Mouse (Mus musculus) embryonic facial prominence, embryonic 14.5 days (tissue): Measurements from ENCODE around the gene Gm11084. TPM values are rescaled to one million over a fixed set of nuclear protein-coding genes. Genes with fewer than 3 reads are reported as not detected.
"Not testable (repeated sequence)": the region's sequence is repeated elsewhere in the genome, so short reads cannot be mapped to it uniquely, and the experiment has no call there.

ENCODE experiments used
- ATAC-seq: fragments of 200-750 bp; cut with Nextera tagmentation; 2 replicates; pipeline ENCODE4 v1.8.0; 2017; ENCODE audit warnings: low read depth, moderate number of reproducible peaks, moderate TSS enrichment
- DNase-seq: peaks from one replicate; pipeline ENCODE4 v3.0.0-alpha.2; 2015; ENCODE audit warnings: low spot score
- H3K27ac ChIP-seq: fragments of 300-500 bp; sonication (generic); replicated peaks from 2 replicates; pipeline ENCODE4 v1.5.1; 2014; ENCODE audit warnings: low read depth, mild to moderate bottlenecking, low read length, moderate library complexity
- H3K27me3 ChIP-seq: fragments of 300-500 bp; sonication (generic); replicated peaks from 2 replicates; pipeline ENCODE4 v1.6.1; 2014; ENCODE audit warnings: low read length; ENCODE audit not compliant: control insufficient read depth, insufficient read depth
- H3K36me3 ChIP-seq: fragments of 300-500 bp; sonication (generic); 2 replicates; pipeline ENCODE4 v1.6.1; 2014; ENCODE audit warnings: low read length, mixed read lengths; ENCODE audit not compliant: control insufficient read depth, insufficient read depth
- H3K4me1 ChIP-seq: fragments of 300-500 bp; sonication (generic); 2 replicates; pipeline ENCODE4 v1.6.1; 2014; ENCODE audit warnings: antibody characterized with exemption, low read length; ENCODE audit not compliant: control insufficient read depth, insufficient read depth
- H3K4me2 ChIP-seq: fragments of 300-500 bp; sonication (generic); 2 replicates; pipeline ENCODE4 v1.6.1; 2014; ENCODE audit warnings: low read depth, mild to moderate bottlenecking, low read length, moderate library complexity, mixed read lengths
- H3K4me3 ChIP-seq: fragments of 300-500 bp; sonication (generic); 2 replicates; pipeline ENCODE4 v1.5.1; 2014; ENCODE audit warnings: low read depth, mild to moderate bottlenecking, low read length
- H3K9ac ChIP-seq: fragments of 300-500 bp; sonication (generic); 2 replicates; pipeline ENCODE4 v1.6.1; 2014; ENCODE audit warnings: low read depth, mild to moderate bottlenecking, low read length, moderate library complexity, mixed read lengths
- H3K9me3 ChIP-seq: fragments of 300-500 bp; sonication (generic); 2 replicates; pipeline ENCODE4 v1.6.1; 2016; ENCODE audit warnings: low read length; ENCODE audit not compliant: control insufficient read depth
- WGBS: fragments of 180-500 bp; shearing (Covaris S2); extraction: QIAGEN DNeasy Blood & Tissue Kit; methylation state at CpG from one replicate; pipeline ENCODE4 v1.1.7; 2014; 5-methylcytosine and 5-hydroxymethylcytosine counted together
- polyA plus RNA-seq: library from polyadenylated mRNA; unstranded; fragments of >200 nt; fragmentation: Nextera tagmentation; extraction: Ambion mirVana; gene quantifications from 2 replicates; pipeline ENCODE4 v1.2.1, GENCODE M21; 2014

The Gm11084 gene
- polyA plus RNA-seq, 1 experiment from 2014 or later, result not detected

DNA sequence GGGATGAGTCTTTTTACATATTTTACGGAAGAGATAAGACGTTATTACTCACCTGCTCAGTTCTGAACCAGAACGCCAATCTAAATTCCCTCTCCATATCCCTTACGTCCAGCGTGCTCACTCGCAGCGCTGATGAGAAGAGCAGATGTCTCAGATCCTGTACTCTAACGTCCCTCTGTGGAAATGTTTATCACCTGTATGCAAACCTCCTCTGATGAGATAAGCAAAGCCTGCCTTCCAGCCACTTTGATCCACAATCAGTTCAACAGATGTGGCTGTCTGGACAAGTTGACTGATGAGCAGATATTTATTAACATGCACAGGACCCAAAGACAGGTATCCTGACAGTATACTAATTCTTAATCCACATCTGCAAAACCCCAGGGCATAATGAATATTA, 13.7 kb upstream of the Gm11084 start:
- no peak for ATAC-seq
- Histone ChIP-seq H3K9ac (no peak overlapping the region), H3K27me3 (no peaks in the 10 kb centered on the region), H3K36me3 (no peaks in the 10 kb centered on the region), H3K4me1 (peaks cover 32% of the 10 kb centered on the region), H3K4me2 (no peak overlapping the region), H3K4me3 (no peak overlapping the region), H3K9me3 (no peaks in the 10 kb centered on the region), H3K27ac (no peak overlapping the region)
- 64% methylated on average over 8 of the region's 8 CpGs for WGBS
- no peak for DNase-seq

- peak overlapping the region; percentile 31; the same call in 1 of the 2 replicates for H3K27ac ChIP-seq
Observed at GRCm38 (mm10) chr2:72997586-72997985, 11.1 kb upstream of the Gm11084 start.

GRCm38 (mm10) chr2:72996808-72997378, 10.4 kb upstream of the Gm11084 start:
- H3K27me3 ChIP-seq, result no peaks in the 10 kb centered on the region
- no peaks in the 10 kb centered on the region for H3K9me3 ChIP-seq
- H3K9ac ChIP-seq, result no peak overlapping the region
- 44% methylated on average over 9 of the region's 9 CpGs for WGBS
- 0 out of 2 replicates have a peak overlapping the region, but pooled peaks have one; percentile 18 for H3K4me2 ChIP-seq
- peaks cover 13% of the 10 kb centered on the region for H3K4me1 ChIP-seq
- peak overlapping the region; percentile 84 for H3K27ac ChIP-seq
- DNase-seq, result peak; percentile 89
- no peak overlapping the region for H3K4me3 ChIP-seq
- peak; percentile 79 for ATAC-seq
- H3K36me3 ChIP-seq, result no peaks in the 10 kb centered on the region

More at GRCm38 (mm10) chr2:72997586-72997985, 11.1 kb upstream of the Gm11084 start:
- ATAC-seq (no peak), DNase-seq (no peak)
- H3K27me3 ChIP-seq, result no peaks in the 10 kb centered on the region
- H3K4me2 ChIP-seq, result no peak overlapping the region
- peaks cover 13% of the 10 kb centered on the region for H3K4me1 ChIP-seq
- H3K36me3 ChIP-seq, result no peaks in the 10 kb centered on the region
- H3K9ac ChIP-seq, result no peak overlapping the region
- no peaks in the 10 kb centered on the region for H3K9me3 ChIP-seq
- no peak overlapping the region for H3K4me3 ChIP-seq
- 84% methylated on average over 4 of the region's 4 CpGs for WGBS

- Histone ChIP-seq H3K9ac (no peak overlapping the region), H3K4me3 (no peak overlapping the region), H3K4me2 (peak overlapping the region; percentile 13), H3K36me3 (no peaks in the 10 kb centered on the region), H3K9me3 (no peaks in the 10 kb centered on the region), H3K4me1 (peaks cover 13% of the 10 kb centered on the region), H3K27ac (peak overlapping the region; percentile 84), H3K27me3 (no peaks in the 10 kb centered on the region)
- peak; percentile 95 for DNase-seq
- WGBS, result 15% methylated on average over 9 of the region's 9 CpGs
- peak; percentile 92 for ATAC-seq
Observed at GRCm38 (mm10) chr2:72995346-72996097, 9.0 kb upstream of the Gm11084 start.

- WGBS, result 63% methylated on average over 2 of the region's 2 CpGs
- Histone ChIP-seq H3K27me3 (no peaks in the 10 kb centered on the region), H3K9me3 (peaks cover 5% of the 10 kb centered on the region; the same call in 1 of the 2 replicates), H3K36me3 (no peaks in the 10 kb centered on the region), H3K27ac (no peak overlapping the region), H3K4me2 (no peak overlapping the region), H3K4me3 (no peak overlapping the region), H3K9ac (no peak overlapping the region), H3K4me1 (peaks cover 13% of the 10 kb centered on the region)
- DNase-seq (no peak), ATAC-seq (no peak)
Observed at GRCm38 (mm10) chr2:72994165-72994564, 7.6 kb upstream of the Gm11084 start.

DNA sequence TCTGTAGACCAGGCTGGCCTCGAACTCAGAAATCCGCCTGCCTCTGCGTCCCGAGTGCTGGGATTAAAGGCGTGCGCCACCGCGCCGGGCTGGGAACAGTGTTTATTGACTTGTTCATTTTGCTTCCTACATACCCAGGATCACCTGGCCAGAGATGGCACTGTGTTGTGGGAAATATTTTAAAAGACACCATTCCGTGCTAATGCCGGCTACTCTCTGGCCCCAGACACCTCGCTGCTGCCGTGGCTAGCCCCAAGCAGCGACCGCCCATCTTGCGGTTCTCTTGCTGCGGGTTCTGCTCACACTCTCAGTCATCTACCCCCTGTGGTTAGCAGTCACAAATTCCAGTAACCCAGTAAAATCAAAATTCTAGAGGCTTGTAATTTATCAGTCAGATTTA, 6.0 kb upstream of the Gm11084 start:
- Histone ChIP-seq H3K9me3 (peaks cover 11% of the 10 kb centered on the region; the same call in 1 of the 2 replicates), H3K27me3 (no peaks in the 10 kb centered on the region), H3K9ac (no peak overlapping the region), H3K4me1 (peaks cover 13% of the 10 kb centered on the region), H3K27ac (no peak overlapping the region), H3K4me3 (no peak overlapping the region), H3K36me3 (peaks cover 10% of the 10 kb centered on the region; the same call in 1 of the 2 replicates), H3K4me2 (no peak overlapping the region)
- ATAC-seq, result no peak
- no peak for DNase-seq
- WGBS, result 96% methylated on average over 17 of the region's 17 CpGs

DNA sequence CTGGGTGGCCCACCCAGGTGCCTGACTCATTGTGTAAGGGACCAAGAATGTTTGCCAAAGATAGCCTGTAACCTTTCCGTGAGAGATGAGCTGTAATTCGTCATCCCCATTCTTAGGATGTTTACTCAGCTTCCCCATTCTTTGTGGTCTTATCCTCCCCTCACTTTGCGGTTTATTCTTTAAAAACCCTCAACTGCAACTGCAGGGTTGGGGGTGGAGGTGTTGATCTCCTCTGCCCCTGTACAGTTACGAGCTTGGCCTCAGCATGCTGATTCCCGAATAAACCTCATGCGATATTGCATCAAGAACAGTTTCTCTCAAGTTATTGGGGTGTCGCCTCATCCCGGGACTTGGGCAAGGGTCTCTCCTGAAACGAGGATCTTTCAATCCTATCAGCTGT, 2.4 kb upstream of the Gm11084 start:
- H3K4me3 ChIP-seq, H3K4me2 ChIP-seq, H3K9ac ChIP-seq, H3K27ac ChIP-seq, H3K36me3 ChIP-seq, H3K27me3 ChIP-seq, DNase-seq, H3K4me1 ChIP-seq, ATAC-seq: not testable (repeated sequence)
- 92% methylated on average over 9 of the region's 9 CpGs for WGBS
- H3K9me3 ChIP-seq, result peaks cover 11% of the 10 kb centered on the region; the same call in 1 of the 2 replicates

- Histone ChIP-seq H3K4me3 (no peak overlapping the region), H3K4me1 (0 out of 2 replicates have a peak, but pooled peaks cover 3% of the 10 kb centered on the region), H3K9ac (no peak overlapping the region), H3K36me3 (peaks cover 10% of the 10 kb centered on the region; the same call in 1 of the 2 replicates), H3K27ac (no peak overlapping the region), H3K4me2 (no peak overlapping the region), H3K9me3 (peaks cover 11% of the 10 kb centered on the region; the same call in 1 of the 2 replicates), H3K27me3 (no peaks in the 10 kb centered on the region)
- no peak for ATAC-seq
- 74% methylated on average over 1 of the region's 1 CpGs for WGBS
- DNase-seq, result no peak
Observed at GRCm38 (mm10) chr2:72985516-72985915, 1.0 kb downstream of the Gm11084 start.
